Mouse (Mus musculus) embryo, embryonic 11.5 days (tissue): ENCODE results near the gene Xbp1.
"Not testable (repeated sequence)": the region's sequence is repeated elsewhere in the genome, so short reads cannot be mapped to it uniquely, and the experiment has no call there.

Source experiments
- DNase-seq: peaks from one replicate; pipeline ENCODE4 v3.0.0-alpha.2; 2012; ENCODE audit warnings: low read depth, low spot score

Xbp1 gene

GRCm38 (mm10) chr11:5520412-5521265, at the start of gene Xbp1:
Gene Xbp1 (plus strand): TSS chr11:5520659.
- DNase-seq, result peak; percentile 94

GRCm38 (mm10) chr11:5474130-5474529, 46.3 kb upstream of the Xbp1 start:
- DNase-seq, result peak; percentile 65

- not testable (repeated sequence) for DNase-seq
Observed at GRCm38 (mm10) chr11:5475556-5476118, 44.8 kb upstream of the Xbp1 start.

- no peak for DNase-seq
Observed at GRCm38 (mm10) chr11:5476806-5477205, 43.7 kb upstream of the Xbp1 start.

- no peak for DNase-seq
Observed at GRCm38 (mm10) chr11:5478193-5478592, 42.3 kb upstream of the Xbp1 start.

- DNase-seq, result no peak
Observed at GRCm38 (mm10) chr11:5478831-5479230, 41.6 kb upstream of the Xbp1 start.

GRCm38 (mm10) chr11:5482581-5482980, 37.9 kb upstream of the Xbp1 start:
- no peak for DNase-seq

GRCm38 (mm10) chr11:5485193-5486011, 35.1 kb upstream of the Xbp1 start:
- DNase-seq, result peak; percentile 81

GRCm38 (mm10) chr11:5489433-5489832, 31.0 kb upstream of the Xbp1 start:
- not testable (repeated sequence) for DNase-seq

GRCm38 (mm10) chr11:5490989-5491656, 29.3 kb upstream of the Xbp1 start:
- no peak for DNase-seq

GRCm38 (mm10) chr11:5491912-5492311, 28.5 kb upstream of the Xbp1 start:
- DNase-seq, result no peak

- peak; percentile 26 for DNase-seq
Observed at GRCm38 (mm10) chr11:5493869-5494268, 26.6 kb upstream of the Xbp1 start.

GRCm38 (mm10) chr11:5495286-5495832, 25.1 kb upstream of the Xbp1 start:
- DNase-seq, result no peak

- no peak for DNase-seq
Observed at GRCm38 (mm10) chr11:5495906-5496305, 24.6 kb upstream of the Xbp1 start.

- no peak for DNase-seq
Observed at GRCm38 (mm10) chr11:5496559-5497248, 23.8 kb upstream of the Xbp1 start.

- DNase-seq, result no peak
Observed at GRCm38 (mm10) chr11:5498422-5498821, 22.0 kb upstream of the Xbp1 start.

GRCm38 (mm10) chr11:5498931-5499661, 21.4 kb upstream of the Xbp1 start:
- no peak for DNase-seq

GRCm38 (mm10) chr11:5499961-5500644, 20.4 kb upstream of the Xbp1 start:
- no peak for DNase-seq

GRCm38 (mm10) chr11:5500903-5501741, 19.3 kb upstream of the Xbp1 start:
- DNase-seq, result no peak
